8 mouse cellular contexts compared by ENCODE assay signal in genomic region chr2:26364738-26365465, GRCm38 (mm10). TPM values are rescaled to one million over a fixed set of nuclear protein-coding genes. Genes with fewer than 3 reads are reported as not detected.
DNase-seq lines count a peak whose midpoint lies in the region; ATAC-seq and TF ChIP-seq lines count a peak whose summit lies in the region.

No protein-coding gene starts in this region.

- TF ChIP-seq POLR2A in heart, adult 2 months (IDR thresholded peaks at IDR 0.05; ENCODE audit: insufficient read depth, low read depth, low read length), result no peak

- H3K4me2 ChIP-seq in limb, embryonic 15.5 days, result no peak overlapping the region
- H3K4me2 ChIP-seq in forebrain, embryonic 14.5 days (ENCODE audit: low read length), result no peak overlapping the region

- no peaks in the 10 kb centered on the region for H3K9me3 ChIP-seq in limb, embryonic 15.5 days
- no peaks in the 10 kb centered on the region for H3K9me3 ChIP-seq in forebrain, embryonic 14.5 days (replicated peaks; ENCODE audit: control insufficient read depth, low read length)

- H3K4me3 ChIP-seq in heart, adult 2 months, result no peak overlapping the region
- no peak overlapping the region for H3K4me3 ChIP-seq in limb, embryonic 15.5 days
- no peak overlapping the region for H3K4me3 ChIP-seq in forebrain, embryonic 14.5 days (ENCODE audit: low read depth, low read length)

- no peak overlapping the region for H3K9ac ChIP-seq in heart, adult 2 months (ENCODE audit: low read depth, low read length)
- H3K9ac ChIP-seq in limb, embryonic 15.5 days, result no peak overlapping the region
- no peak overlapping the region for H3K9ac ChIP-seq in forebrain, embryonic 14.5 days (ENCODE audit: low read length)

- intact Hi-C loops in heart, adult 2 months (cut with DNase I), result no loop called here

- no peak for TF ChIP-seq EP300 in heart, adult 2 months (IDR thresholded peaks at IDR 0.05; ENCODE audit: insufficient read depth, low read depth, low read length)

- H3K79me2 ChIP-seq in heart, adult 2 months (replicated peaks; ENCODE audit: control insufficient read depth, insufficient read depth, low read length), result no peaks in the 10 kb centered on the region

- H3K27ac ChIP-seq in heart, adult 2 months, result peak overlapping the region; percentile 15
- peak overlapping the region; percentile 38 for H3K27ac ChIP-seq in limb, embryonic 15.5 days
- no peak overlapping the region for H3K27ac ChIP-seq in forebrain, embryonic 14.5 days (ENCODE audit: low read depth, low read length)

- 9% methylated on average over 10 of the region's 10 CpGs for WGBS in heart, adult 2 months
- 63% methylated on average over 10 of the region's 10 CpGs for WGBS in limb, embryonic 15.5 days
- 89% methylated on average over 10 of the region's 10 CpGs for WGBS in forebrain, embryonic 14.5 days

- no peak for TF ChIP-seq CTCF in heart, adult 2 months (IDR thresholded peaks at IDR 0.05)

- H3K27me3 ChIP-seq in heart, adult 2 months (ENCODE audit: control insufficient read depth, insufficient read depth, low read length), result no peaks in the 10 kb centered on the region
- H3K27me3 ChIP-seq in limb, embryonic 15.5 days, result no peaks in the 10 kb centered on the region
- no peaks in the 10 kb centered on the region for H3K27me3 ChIP-seq in forebrain, embryonic 14.5 days (replicated peaks; ENCODE audit: control insufficient read depth, insufficient read depth, low read length)

- no peaks in the 10 kb centered on the region; the same call in none of the 2 replicates for H3K36me3 ChIP-seq in heart, adult 2 months (ENCODE audit: control insufficient read depth, insufficient read depth, low read length)
- peaks cover 79% of the 10 kb centered on the region for H3K36me3 ChIP-seq in limb, embryonic 15.5 days
- peaks cover 74% of the 10 kb centered on the region for H3K36me3 ChIP-seq in forebrain, embryonic 14.5 days (ENCODE audit: control insufficient read depth, insufficient read depth, low read length)

- ATAC-seq in limb, embryonic 15.5 days (ENCODE audit: insufficient number of reproducible peaks, low FRiP score, low TSS enrichment, low read depth), result no peak
- ATAC-seq in megakaryocyte-erythroid progenitor cell, adult 5-6 weeks (replicated peaks; ENCODE audit: low FRiP score, low TSS enrichment, poor library complexity, severe bottlenecking), result no peak
- ATAC-seq in forebrain, embryonic 14.5 days, result no peak
- ATAC-seq in megakaryocyte progenitor cell, adult 5-6 weeks (replicated peaks; ENCODE audit: poor library complexity), result no peak

- H3K4me1 ChIP-seq in heart, adult 2 months (ENCODE audit: control insufficient read depth, insufficient read depth, low read length), result peaks cover 9% of the 10 kb centered on the region
- peaks cover 12% of the 10 kb centered on the region for H3K4me1 ChIP-seq in limb, embryonic 15.5 days
- no peaks in the 10 kb centered on the region for H3K4me1 ChIP-seq in forebrain, embryonic 14.5 days (ENCODE audit: control insufficient read depth, insufficient read depth, low read length)

- peak; percentile 65 to 88 for DNase-seq in adrenal gland, adult (ENCODE audit: inconsistent age in 2 of 2, low spot score in 1 of 2)
- no peak for DNase-seq in adrenal gland, adult 8-10 months
- peak; percentile 84 for DNase-seq in adrenal gland, postnatal 25 days
- DNase-seq in heart, adult 2 months, result peak; percentile 86
- no peak for DNase-seq in forebrain, embryonic 14.5 days (ENCODE audit: low spot score)

RNA-seq across cellular contexts. Expression of gene Card9, which starts 4.2 kb away (rescaled TPM):
- total RNA-seq in adrenal gland, adult 8-10 months (2022), result 1 to 10 TPM; 1.1 to 3.4 (median 2.2) TPM
- total RNA-seq in adrenal gland, postnatal 25 days (2021), result 0.97 TPM in 1 of 2 replicates, not detected in the other
- total RNA-seq in heart, adult 2 months (2021), result 1 to 10 TPM; 1.0 to 1.2 TPM
- polyA plus RNA-seq in heart, adult 2 months (2012; rRNA removed), result 2.3 and 4.1 TPM in 2 replicates
- 0.83 and 1.1 TPM in 2 replicates for polyA plus RNA-seq in limb, embryonic 15.5 days (2015; fragmentation: Nextera tagmentation; extraction: Ambion mirVana)
- 0.72 and 2.9 TPM in 2 replicates for total RNA-seq in megakaryocyte-erythroid progenitor cell, adult 5-6 weeks (2014; fragmentation: Nextera tagmentation)
- total RNA-seq in megakaryocyte-erythroid progenitor cell, adult 5-6 weeks (2017), result 1.7 and 3.2 TPM in 2 replicates
- polyA plus RNA-seq in forebrain, embryonic 14.5 days (2014; fragmentation: Nextera tagmentation; extraction: Ambion mirVana), result 0.22 and 1.1 TPM in 2 replicates
- total RNA-seq in megakaryocyte progenitor cell, adult 5-6 weeks (2015), result 27.3 and 33.3 TPM in 2 replicates
- total RNA-seq in megakaryocyte progenitor cell, adult 5-6 weeks (2017), result 99.2 and 121 TPM in 2 replicates

RNA-seq across cellular contexts. Expression of gene Dnlz, which starts 13.0 kb away (rescaled TPM):
- 10 to 100 TPM; 21.0 to 23.8 (median 21.9) TPM for total RNA-seq in adrenal gland, adult 8-10 months (2022)
- total RNA-seq in adrenal gland, postnatal 25 days (2021), result 20.5 and 21.1 TPM in 2 replicates
- 10 to 100 TPM; 23.2 to 25.9 TPM for total RNA-seq in heart, adult 2 months (2021)
- 22.6 and 22.7 TPM in 2 replicates for polyA plus RNA-seq in heart, adult 2 months (2012; rRNA removed)
- 25.4 TPM in 2 replicates for polyA plus RNA-seq in limb, embryonic 15.5 days (2015; fragmentation: Nextera tagmentation; extraction: Ambion mirVana)
- 12.7 and 20.7 TPM in 2 replicates for total RNA-seq in megakaryocyte-erythroid progenitor cell, adult 5-6 weeks (2014; fragmentation: Nextera tagmentation)
- 9.4 and 15.3 TPM in 2 replicates for total RNA-seq in megakaryocyte-erythroid progenitor cell, adult 5-6 weeks (2017)
- 28.8 and 33.1 TPM in 2 replicates for polyA plus RNA-seq in forebrain, embryonic 14.5 days (2014; fragmentation: Nextera tagmentation; extraction: Ambion mirVana)
- 6.4 and 6.8 TPM in 2 replicates for total RNA-seq in megakaryocyte progenitor cell, adult 5-6 weeks (2015)
- 5.8 and 6.9 TPM in 2 replicates for total RNA-seq in megakaryocyte progenitor cell, adult 5-6 weeks (2017)

RNA-seq across cellular contexts. Expression of gene Snapc4, which starts 15.6 kb away (rescaled TPM):
- total RNA-seq in adrenal gland, adult 8-10 months (2022), result 10 to 100 TPM; 24.7 to 68.1 (median 42.8) TPM
- 40.9 and 42.0 TPM in 2 replicates for total RNA-seq in adrenal gland, postnatal 25 days (2021)
- total RNA-seq in heart, adult 2 months (2021), result 1 to 10 TPM; 7.2 to 9.5 TPM
- polyA plus RNA-seq in heart, adult 2 months (2012; rRNA removed), result 20.4 and 24.3 TPM in 2 replicates
- 23.7 and 25.8 TPM in 2 replicates for polyA plus RNA-seq in limb, embryonic 15.5 days (2015; fragmentation: Nextera tagmentation; extraction: Ambion mirVana)
- total RNA-seq in megakaryocyte-erythroid progenitor cell, adult 5-6 weeks (2014; fragmentation: Nextera tagmentation), result 64.6 and 87.4 TPM in 2 replicates
- 33.6 and 52.3 TPM in 2 replicates for total RNA-seq in megakaryocyte-erythroid progenitor cell, adult 5-6 weeks (2017)
- polyA plus RNA-seq in forebrain, embryonic 14.5 days (2014; fragmentation: Nextera tagmentation; extraction: Ambion mirVana), result 15.7 and 27.1 TPM in 2 replicates
- 15.6 and 23.2 TPM in 2 replicates for total RNA-seq in megakaryocyte progenitor cell, adult 5-6 weeks (2015)
- total RNA-seq in megakaryocyte progenitor cell, adult 5-6 weeks (2017), result 35.6 and 41.8 TPM in 2 replicates

RNA-seq across cellular contexts. Expression of gene Entr1, which starts 24.2 kb away (rescaled TPM):
- total RNA-seq in adrenal gland, adult 8-10 months (2022), result 100 to 1,000 TPM in 3 of 4 experiments, 10 to 100 TPM in 1; 97.8 to 120 (median 110) TPM
- 106 and 110 TPM in 2 replicates for total RNA-seq in adrenal gland, postnatal 25 days (2021)
- total RNA-seq in heart, adult 2 months (2021), result 10 to 100 TPM; 40.5 to 46.9 TPM
- 59.7 and 85.6 TPM in 2 replicates for polyA plus RNA-seq in heart, adult 2 months (2012; rRNA removed)
- 111 and 121 TPM in 2 replicates for polyA plus RNA-seq in limb, embryonic 15.5 days (2015; fragmentation: Nextera tagmentation; extraction: Ambion mirVana)
- 45.3 and 72.2 TPM in 2 replicates for total RNA-seq in megakaryocyte-erythroid progenitor cell, adult 5-6 weeks (2014; fragmentation: Nextera tagmentation)
- 38.6 and 56.8 TPM in 2 replicates for total RNA-seq in megakaryocyte-erythroid progenitor cell, adult 5-6 weeks (2017)
- 149 and 152 TPM in 2 replicates for polyA plus RNA-seq in forebrain, embryonic 14.5 days (2014; fragmentation: Nextera tagmentation; extraction: Ambion mirVana)
- 44.4 and 53.5 TPM in 2 replicates for total RNA-seq in megakaryocyte progenitor cell, adult 5-6 weeks (2015)
- 33.6 and 37.9 TPM in 2 replicates for total RNA-seq in megakaryocyte progenitor cell, adult 5-6 weeks (2017)

RNA-seq across cellular contexts. Expression of gene Pmpca, which starts 24.2 kb away (rescaled TPM):
- 100 to 1,000 TPM; 138 to 155 (median 142) TPM for total RNA-seq in adrenal gland, adult 8-10 months (2022)
- total RNA-seq in adrenal gland, postnatal 25 days (2021), result 117 and 151 TPM in 2 replicates
- 100 to 1,000 TPM; 139 to 160 TPM for total RNA-seq in heart, adult 2 months (2021)
- 69.1 and 123 TPM in 2 replicates for polyA plus RNA-seq in heart, adult 2 months (2012; rRNA removed)
- polyA plus RNA-seq in limb, embryonic 15.5 days (2015; fragmentation: Nextera tagmentation; extraction: Ambion mirVana), result 91.1 and 95.2 TPM in 2 replicates
- 75.8 and 78.0 TPM in 2 replicates for total RNA-seq in megakaryocyte-erythroid progenitor cell, adult 5-6 weeks (2014; fragmentation: Nextera tagmentation)
- 68.3 and 90.5 TPM in 2 replicates for total RNA-seq in megakaryocyte-erythroid progenitor cell, adult 5-6 weeks (2017)
- 70.1 and 72.6 TPM in 2 replicates for polyA plus RNA-seq in forebrain, embryonic 14.5 days (2014; fragmentation: Nextera tagmentation; extraction: Ambion mirVana)
- 36.7 and 50.1 TPM in 2 replicates for total RNA-seq in megakaryocyte progenitor cell, adult 5-6 weeks (2015)
- total RNA-seq in megakaryocyte progenitor cell, adult 5-6 weeks (2017), result 52.8 and 62.4 TPM in 2 replicates

Comparison
In these comparisons a context has a peak if more than half of its experiments do, and no peak if none do; other contexts are left out.
1. DNase-seq: peak in adrenal gland, adult (2 of 2), adrenal gland, postnatal 25 days (single experiment) and heart, adult 2 months (2 of 2); none in adrenal gland, adult 8-10 months (single experiment) and forebrain, embryonic 14.5 days (single experiment).
2. RNA of gene Card9, which starts 4.2 kb away (total RNA-seq): 27.3 to 121 TPM in megakaryocyte progenitor cell, adult 5-6 weeks; 0.72 to 3.2 TPM in megakaryocyte-erythroid progenitor cell, adult 5-6 weeks, 1.1 to 3.4 TPM in adrenal gland, adult 8-10 months, 1.0 to 1.2 TPM in heart, adult 2 months and 0.97 TPM in adrenal gland, postnatal 25 days; every median in the first group is over 4 times any median in the second.